Mouse (Mus musculus) central nervous system, embryonic 14 days (tissue): ENCODE results near the gene Mpp2. TPM values are rescaled to one million over a fixed set of nuclear protein-coding genes. Genes with fewer than 3 reads are reported as not detected.

Source experiments
- polyA plus RNA-seq: library from polyadenylated mRNA; depleted of rRNA; stranded (reverse); fragments of >200 nt; gene quantifications from 2 replicates; pipeline ENCODE4 v1.2.3, GENCODE M21; 2012; rRNA removed

The Mpp2 gene
- 36.5 and 39.4 TPM in 2 replicates for polyA plus RNA-seq

DNA sequence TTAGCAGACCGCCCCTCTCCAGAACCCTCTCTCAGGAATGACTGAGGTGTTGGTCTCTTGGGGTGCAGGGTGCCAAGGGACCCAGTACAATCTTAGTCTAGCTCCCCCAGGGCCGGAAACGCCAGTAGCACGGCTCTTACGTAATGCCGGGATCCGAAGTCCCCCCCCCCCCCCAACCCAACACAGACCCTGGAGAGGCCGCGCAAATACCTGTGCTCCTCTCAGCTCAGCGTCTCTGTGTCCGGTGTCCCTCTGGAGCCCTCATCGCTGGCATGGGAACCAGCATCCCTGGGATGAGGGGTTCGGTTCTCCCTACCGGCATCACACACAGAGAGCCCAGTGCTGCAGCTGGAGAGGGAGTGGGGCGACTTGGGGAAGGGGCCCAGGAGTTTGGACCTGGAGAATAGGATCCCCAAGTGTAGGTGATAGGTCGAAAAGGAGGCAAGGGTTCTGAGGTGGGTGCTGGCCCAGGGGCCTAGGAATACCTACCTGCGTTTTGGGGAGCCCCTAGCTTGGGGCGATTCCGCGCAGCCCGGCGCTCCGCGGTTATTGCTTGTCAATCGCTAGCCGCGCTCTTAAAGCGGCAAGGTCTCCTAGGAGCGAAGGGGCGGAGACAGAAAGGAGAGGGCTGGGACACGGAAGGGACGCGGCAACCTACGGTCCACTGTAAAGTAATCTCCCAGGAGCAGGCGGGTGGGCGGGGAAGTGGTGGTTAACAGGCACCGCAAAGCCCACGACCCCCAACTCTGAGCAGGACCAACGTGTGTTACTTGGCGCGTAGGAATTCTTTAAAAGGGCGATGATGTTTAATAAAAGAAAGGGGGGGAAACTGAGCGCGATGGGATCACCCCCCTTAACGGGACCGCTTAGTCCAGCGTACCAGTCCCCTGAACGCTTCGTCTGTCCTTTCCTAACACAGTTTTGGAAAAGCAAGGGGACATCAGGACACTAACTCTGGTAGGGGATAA is at the start of gene Mpp2:
TSS of gene Mpp2 (minus strand) at position 585 of the 968 bp plus-strand sequence.

DNA sequence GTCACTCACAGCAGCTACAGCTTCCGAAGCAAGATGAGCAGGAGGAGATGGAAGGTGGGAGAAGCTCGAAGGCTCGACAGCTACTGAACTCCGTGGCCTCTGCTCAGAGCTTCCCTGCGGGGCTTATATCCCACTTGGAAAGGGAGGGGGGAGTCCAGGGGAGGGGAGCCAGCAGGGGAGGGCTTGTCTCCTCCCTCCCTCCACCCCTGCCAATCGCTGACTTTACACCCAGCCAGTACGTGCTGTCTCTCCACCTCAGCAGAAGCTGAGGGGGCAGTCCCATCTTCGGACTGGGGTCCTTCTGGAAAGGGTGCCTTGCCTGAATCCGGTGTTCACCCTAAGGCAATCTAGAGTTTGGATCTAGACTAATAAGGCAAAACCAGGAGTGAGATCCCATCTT is 19.4 kb upstream of the Mpp2 start, which contains the start of gene Pyy:
TSS of gene Pyy (minus strand) at position 101 of the 400 bp plus-strand sequence.

DNA sequence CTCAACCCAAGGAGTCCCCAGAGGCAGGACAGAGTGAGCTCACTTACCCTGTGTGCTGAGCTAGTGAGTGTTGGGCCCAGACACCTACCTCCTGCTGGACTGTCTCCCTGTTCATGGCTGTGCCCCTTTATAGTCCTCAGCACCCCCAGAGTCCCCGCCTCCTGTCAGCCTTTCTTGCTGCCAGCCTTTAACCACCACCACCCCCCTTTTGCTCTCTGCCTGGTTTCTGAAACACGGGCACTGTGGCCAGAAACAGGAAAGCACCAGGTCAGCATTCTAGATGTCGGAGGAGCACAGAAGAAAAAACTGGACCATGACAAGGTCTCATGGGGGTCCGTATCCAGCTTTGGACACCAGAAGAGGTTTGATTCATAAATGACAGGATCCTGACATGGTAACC is 12.9 kb upstream of the Mpp2 start, which contains the start of gene Ppy:
TSS of gene Ppy (minus strand) at position 101 of the 400 bp plus-strand sequence.

GRCm38 (mm10) chr11:102041350-102041949 is 46.9 kb downstream of the Mpp2 start, which contains the start of gene Cd300lg:
Gene Cd300lg, plus strand, starts transcription at chr11:102041509.

DNA sequence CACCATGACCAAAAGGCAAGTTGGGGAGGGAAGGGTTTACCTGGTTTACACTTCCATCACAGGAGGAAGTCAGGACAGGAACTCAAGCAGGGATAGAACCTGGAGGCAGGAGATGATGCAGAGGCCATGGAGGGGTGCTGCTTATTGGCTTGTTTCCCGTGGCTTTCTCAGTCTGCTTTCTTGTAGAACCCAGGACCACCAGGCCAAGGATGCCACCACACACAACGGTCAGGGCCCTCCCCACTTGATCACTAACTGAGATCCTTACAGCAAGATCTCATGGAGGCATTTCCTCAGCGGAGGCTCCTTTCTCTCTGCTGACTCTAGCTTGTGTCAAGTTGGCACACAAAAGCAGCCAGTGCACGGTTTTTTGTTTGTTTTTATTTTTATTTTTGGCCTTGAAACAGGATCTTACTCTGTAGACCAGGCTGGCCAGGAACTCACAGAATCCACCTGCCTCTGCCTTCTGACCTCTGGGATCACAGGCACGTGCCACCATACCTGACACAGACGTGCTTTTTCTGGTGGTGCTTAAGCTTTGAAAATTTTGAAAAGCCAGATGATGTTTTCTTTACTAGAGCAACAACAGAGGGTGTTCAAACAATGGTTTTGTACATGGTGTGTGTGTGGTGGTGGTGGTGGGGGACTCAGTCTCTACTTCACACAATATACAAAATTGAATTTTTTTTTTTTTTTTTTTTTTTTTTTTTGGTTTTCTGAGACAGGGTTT is 60.1 kb downstream of the Mpp2 start, which contains the start of gene Mpp3:
TSS of gene Mpp3 (minus strand) at position 375 of the 730 bp plus-strand sequence.

Other genes with a start within 250 kb of the Mpp2 start
- gene Meox1, start 194.1 kb downstream of the Mpp2 start, polyA plus RNA-seq, result 0.43 and 2.9 TPM in 2 replicates
- gene Sost, start 121.5 kb downstream of the Mpp2 start, polyA plus RNA-seq, result 0.24 and 0.29 TPM in 2 replicates
- gene Cfap97d1, start 104.2 kb downstream of the Mpp2 start, polyA plus RNA-seq, result not detected in 2 replicates
- 10.0 and 12.3 TPM in 2 replicates for gene Dusp3, start 101.5 kb downstream of the Mpp2 start, polyA plus RNA-seq
- 43.1 and 46.8 TPM in 2 replicates for gene Mpp3, start 60.1 kb downstream of the Mpp2 start, polyA plus RNA-seq
- 0.06 and 0.20 TPM in 2 replicates for gene Cd300lg, start 47.0 kb downstream of the Mpp2 start, polyA plus RNA-seq
- not detected in 2 replicates for gene Ppy, start 12.8 kb upstream of the Mpp2 start, polyA plus RNA-seq
- 1.4 and 3.4 TPM in 2 replicates for gene Pyy, start 19.3 kb upstream of the Mpp2 start, polyA plus RNA-seq
- 0.01 and 0.05 TPM in 2 replicates for gene Nags, start 57.0 kb upstream of the Mpp2 start, polyA plus RNA-seq
- 33.3 and 33.4 TPM in 2 replicates for gene Tmem101, start 67.9 kb upstream of the Mpp2 start, polyA plus RNA-seq
- gene Lsm12, start 96.8 kb upstream of the Mpp2 start, polyA plus RNA-seq, result 40.8 and 42.9 TPM in 2 replicates
- gene G6pc3, start 101.1 kb upstream of the Mpp2 start, polyA plus RNA-seq, result 51.2 and 51.4 TPM in 2 replicates
- 110 and 122 TPM in 2 replicates for gene Hdac5, start 141.7 kb upstream of the Mpp2 start, polyA plus RNA-seq
- 6.6 and 7.9 TPM in 2 replicates for gene BC030867, start 160.4 kb upstream of the Mpp2 start, polyA plus RNA-seq
- 0.18 and 0.61 TPM in 2 replicates for gene Asb16, start 180.2 kb upstream of the Mpp2 start, polyA plus RNA-seq
- gene Tmub2, start 196.4 kb upstream of the Mpp2 start, polyA plus RNA-seq, result 71.1 and 71.5 TPM in 2 replicates
- 98.9 and 102 TPM in 2 replicates for gene Atxn7l3, start 208.1 kb upstream of the Mpp2 start, polyA plus RNA-seq
- 86.7 and 91.9 TPM in 2 replicates for gene Ubtf, start 231.2 kb upstream of the Mpp2 start, polyA plus RNA-seq